Mouse (Mus musculus) CH12.LX (cell line): ENCODE measurements around the gene Rhcg.

Experiments used
- CHD1 ChIP-seq: IDR thresholded peaks from 2 replicates; pipeline ENCODE4 v1.6.1; 2012; ENCODE audit warnings: low read depth, low read length, improper control_type of control experiment, inconsistent platforms
- CTCF ChIP-seq, 2 experiments: IDR thresholded peaks in 1 of 2; conservative IDR thresholded peaks in 1 of 2; 2 replicates each; pipeline ENCODE4 v1.5.1; 2011 to 2012; ENCODE audit warnings: low read depth in 2 of 2, low read length in 2 of 2, improper control_type of control experiment in 1 of 2, inconsistent platforms in 1 of 2, mild to moderate bottlenecking in 1 of 2, moderate library complexity in 1 of 2
- ELF1 ChIP-seq: IDR thresholded peaks from 2 replicates; pipeline ENCODE4 v1.6.1; 2014; ENCODE audit warnings: low read depth, mild to moderate bottlenecking, inconsistent platforms, low read length, improper control_type of control experiment
- EP300 ChIP-seq: IDR thresholded peaks from 2 replicates; pipeline ENCODE4 v1.6.1; 2011; ENCODE audit warnings: low read length, improper control_type of control experiment
- MAFK ChIP-seq: IDR thresholded peaks from 2 replicates; pipeline ENCODE4 v1.6.1; 2011; ENCODE audit warnings: low read length, improper control_type of control experiment; ENCODE audit not compliant: insufficient replicate concordance
- MAX ChIP-seq: IDR thresholded peaks from 2 replicates; pipeline ENCODE4 v1.6.1; 2011; ENCODE audit warnings: low read length, improper control_type of control experiment
- MEF2A ChIP-seq: IDR thresholded peaks from 2 replicates; pipeline ENCODE4 v1.6.1; 2014; ENCODE audit warnings: low read depth, mild to moderate bottlenecking, inconsistent platforms, low read length, improper control_type of control experiment, borderline replicate concordance
- MXI1 ChIP-seq: IDR thresholded peaks from 2 replicates; pipeline ENCODE4 v1.6.1; 2011; ENCODE audit warnings: mild to moderate bottlenecking, low read depth, low read length, improper control_type of control experiment
- POLR2AphosphoS2 ChIP-seq: IDR thresholded peaks from 2 replicates; pipeline ENCODE4 v1.6.1; 2011; ENCODE audit warnings: low read depth, low read length, improper control_type of control experiment
- RAD21 ChIP-seq: IDR thresholded peaks from 2 replicates; pipeline ENCODE4 v1.6.1; 2011; ENCODE audit warnings: low read depth, mild to moderate bottlenecking, low read length, improper control_type of control experiment, moderate library complexity
- TBP ChIP-seq: conservative IDR thresholded peaks from 2 replicates; pipeline ENCODE4 v1.6.1; 2011; ENCODE audit warnings: low read depth, low read length, improper control_type of control experiment
- ZC3H11A ChIP-seq: IDR thresholded peaks from 2 replicates; pipeline ENCODE4 v1.6.1; 2012; ENCODE audit warnings: low read depth, mild to moderate bottlenecking, inconsistent platforms, low read length, improper control_type of control experiment

DNA sequence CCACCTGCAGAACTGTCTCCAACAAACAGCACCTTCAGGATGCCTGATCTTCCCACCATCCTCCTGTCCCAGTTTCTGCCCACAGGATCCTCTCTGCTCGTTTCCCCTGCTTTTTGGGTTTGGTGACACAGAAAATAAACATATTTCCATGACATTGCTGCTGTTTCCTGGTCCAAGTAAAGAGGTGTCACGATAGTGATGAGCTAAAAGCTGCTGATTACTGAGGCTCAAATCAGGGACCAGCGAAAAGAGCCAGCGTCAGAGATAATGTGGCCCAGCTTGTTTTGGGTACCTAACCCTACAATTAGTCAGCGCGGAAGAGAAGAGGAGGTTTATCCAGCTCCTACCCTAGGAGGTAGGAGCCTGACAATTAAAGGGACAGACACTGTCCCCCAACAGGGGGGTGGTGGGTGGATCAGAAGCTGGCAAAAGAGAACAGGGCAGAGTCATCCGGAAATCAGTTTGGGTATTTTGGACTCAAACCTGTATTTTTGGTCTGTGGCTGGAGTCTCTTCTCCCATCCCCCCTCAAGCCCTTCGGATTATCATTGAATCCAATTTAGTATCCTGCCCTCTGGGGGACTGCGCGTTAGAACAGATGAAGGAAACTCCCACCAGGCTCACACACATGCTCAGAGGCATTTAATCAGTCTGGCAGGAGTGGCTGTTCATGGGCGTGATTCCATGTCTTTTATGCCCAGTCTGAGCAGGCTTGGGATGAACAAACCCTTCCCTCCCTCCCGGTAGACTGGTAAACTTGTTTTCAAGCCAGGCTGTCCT lies 40.2 kb downstream of the Rhcg start:
- TF ChIP-seq RAD21, result no peak
- no peak for TF ChIP-seq MAFK
- TF ChIP-seq CHD1, result no peak
- TF ChIP-seq TBP, result no peak
- no peak for TF ChIP-seq EP300
- TF ChIP-seq MAX, result no peak
- TF ChIP-seq CTCF (conservative IDR thresholded peaks at IDR 0.05 in 1 of 2, IDR thresholded peaks at IDR 0.05 in 1 of 2; ENCODE audit: low read depth in 2 of 2, low read length in 2 of 2), result no peak
- no peak for TF ChIP-seq MEF2A
- TF ChIP-seq MXI1, result no peak
- TF ChIP-seq ELF1, result no peak
- TF ChIP-seq ZC3H11A, result no peak
- no peak for TF ChIP-seq POLR2AphosphoS2
